Mouse (Mus musculus): ENCODE measurements around the gene Smurf2. TPM values are rescaled to one million over a fixed set of nuclear protein-coding genes. Genes with fewer than 3 reads are reported as not detected.
"Not testable (repeated sequence)": the region's sequence is repeated elsewhere in the genome, so short reads cannot be mapped to it uniquely, and the experiment has no call there.

The Smurf2 gene
- polyA plus RNA-seq, 1 experiment: 17.0 TPM

DNA sequence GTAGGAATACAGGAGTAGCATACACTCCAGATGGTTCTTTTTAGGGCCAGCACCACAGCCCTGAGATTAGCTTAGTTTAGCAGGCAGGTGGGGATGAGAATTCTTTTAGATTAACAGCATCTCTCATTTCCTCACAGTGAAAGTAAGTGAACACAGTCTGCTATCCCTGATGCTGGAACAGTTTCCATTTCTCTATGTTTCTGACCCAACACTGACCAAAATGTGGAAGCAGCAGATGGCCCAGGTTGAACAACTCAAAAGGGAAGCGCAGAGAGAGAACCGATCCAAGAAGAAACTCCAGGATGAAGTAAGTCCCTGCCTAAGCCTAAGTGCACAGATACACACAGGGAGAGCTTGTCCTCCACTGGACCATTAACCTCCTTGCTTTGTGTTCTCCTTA is 105.2 kb downstream of the Smurf2 start:
- no peak for DNase-seq (ENCODE audit: extremely low spot score in 1 of 2, low spot score in 1 of 2)

DNA sequence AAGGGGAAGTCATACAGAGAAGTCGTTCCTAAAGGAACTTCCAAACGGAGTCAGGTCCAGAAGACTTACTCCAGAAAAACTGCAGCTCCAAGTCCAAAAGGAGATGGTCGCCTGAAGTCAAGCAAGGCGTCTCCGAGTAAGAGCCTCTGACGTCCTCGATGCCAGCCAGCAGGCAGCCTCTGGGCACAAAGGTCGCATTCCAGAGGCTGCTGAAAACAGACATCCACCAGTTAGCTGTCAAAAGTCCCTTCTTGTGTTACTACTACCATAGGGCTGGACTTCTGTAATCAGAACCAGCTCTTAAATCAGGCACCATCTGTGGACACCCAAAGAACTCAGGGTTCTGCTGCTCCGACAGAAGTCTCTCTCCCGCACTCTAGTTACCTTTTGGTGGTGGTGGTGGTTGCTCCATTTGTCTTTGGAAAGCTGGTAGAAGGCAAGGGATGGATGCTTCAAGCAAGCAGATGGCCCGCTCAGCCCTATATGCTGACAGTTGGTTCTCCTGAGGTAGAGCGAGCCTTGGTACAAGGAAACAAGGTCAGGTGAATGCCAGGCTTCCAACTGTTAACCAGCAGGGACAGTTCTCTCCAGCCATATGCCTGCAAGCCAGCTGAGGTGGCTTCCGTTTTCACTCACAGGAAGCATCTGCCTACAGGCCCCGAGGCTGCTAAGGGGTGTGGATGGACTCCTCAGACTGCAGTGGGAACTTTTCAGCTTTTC is 105.8 kb downstream of the Smurf2 start:
- DNase-seq (ENCODE audit: extremely low spot score in 1 of 2, low spot score in 1 of 2): no peak

DNA sequence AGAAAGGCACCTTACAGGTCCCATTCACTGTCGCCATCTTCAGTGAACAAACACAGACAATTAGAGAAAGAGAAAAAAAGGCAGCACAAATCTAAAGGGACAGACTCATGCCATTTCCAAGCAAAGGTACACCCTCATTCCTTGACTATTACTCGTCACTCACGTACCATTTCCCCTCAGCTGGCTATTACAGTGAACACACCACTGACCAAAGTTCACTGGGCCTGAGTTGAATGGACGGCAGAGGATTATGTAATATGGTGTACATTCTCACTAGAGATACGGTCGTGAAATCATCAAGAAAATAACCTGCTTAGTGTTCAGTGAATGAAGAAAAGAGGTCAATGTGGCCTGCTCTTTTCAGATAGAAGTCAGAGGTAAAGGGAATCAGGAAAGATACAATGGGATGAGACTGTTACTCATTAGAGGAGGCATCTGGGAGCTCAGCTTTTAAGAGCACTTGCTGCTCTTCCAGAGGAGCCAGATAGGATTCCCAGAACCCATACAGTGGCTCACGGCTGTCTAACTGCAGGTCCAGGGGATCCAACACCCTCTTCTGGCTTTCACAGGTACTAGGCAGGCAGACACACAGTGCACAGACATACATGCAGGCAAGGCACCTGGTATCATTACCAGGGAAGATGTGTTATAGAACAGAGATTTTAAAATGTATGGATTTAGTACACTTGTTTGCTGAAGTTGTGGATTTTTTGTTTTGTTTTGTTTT is 107.9 kb downstream of the Smurf2 start:
- no peak for DNase-seq (ENCODE audit: extremely low spot score in 1 of 2, low spot score in 1 of 2)

DNA sequence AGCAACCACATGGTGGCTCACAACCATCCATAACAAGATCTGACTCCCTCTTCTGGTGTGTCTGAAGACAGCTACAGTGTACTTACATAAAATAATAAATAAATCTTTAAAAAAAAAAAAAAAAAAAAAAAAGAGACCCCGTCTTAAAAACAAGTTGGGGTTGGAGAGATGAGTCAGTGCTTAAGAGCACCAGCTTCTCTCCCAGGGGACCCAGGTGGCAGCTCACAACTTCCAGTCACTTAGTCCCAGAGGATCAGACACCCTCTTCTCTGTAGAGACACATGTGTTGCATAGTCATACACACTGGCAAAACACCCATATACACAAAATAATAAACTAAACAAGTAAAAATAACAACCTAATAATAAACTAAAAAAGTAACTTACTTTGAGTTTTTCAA is 113.1 kb downstream of the Smurf2 start:
- not testable (repeated sequence) for DNase-seq (ENCODE audit: extremely low spot score in 1 of 2, low spot score in 1 of 2)

DNA sequence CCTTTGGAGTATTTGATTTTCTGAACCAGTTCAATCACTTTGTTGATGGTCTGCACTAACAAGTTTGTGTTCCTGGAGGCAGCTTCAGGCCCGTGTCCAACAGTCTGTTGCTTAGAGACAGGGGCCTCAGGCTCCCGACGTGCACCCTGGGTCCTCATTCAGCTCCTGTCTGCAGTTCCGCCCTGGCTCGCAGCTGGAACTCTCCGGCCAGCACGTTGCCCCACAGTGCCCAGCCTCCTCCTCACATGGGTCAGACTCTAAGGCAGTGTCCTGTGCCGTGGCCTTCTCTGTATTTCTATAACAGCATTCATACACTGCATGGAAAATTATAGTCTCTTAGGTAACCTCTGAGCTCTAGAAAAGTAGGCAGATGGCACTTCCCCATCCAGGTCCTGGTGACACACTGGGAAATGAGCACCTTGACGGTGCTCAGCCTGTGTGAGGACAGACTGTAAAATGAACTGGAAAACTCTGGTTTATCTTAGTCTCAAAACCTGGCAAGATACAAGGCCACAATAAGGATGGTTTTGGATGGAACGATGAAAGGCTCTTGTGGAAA is 118.4 kb downstream of the Smurf2 start:
- no peak for DNase-seq (ENCODE audit: extremely low spot score in 1 of 2, low spot score in 1 of 2)

DNA sequence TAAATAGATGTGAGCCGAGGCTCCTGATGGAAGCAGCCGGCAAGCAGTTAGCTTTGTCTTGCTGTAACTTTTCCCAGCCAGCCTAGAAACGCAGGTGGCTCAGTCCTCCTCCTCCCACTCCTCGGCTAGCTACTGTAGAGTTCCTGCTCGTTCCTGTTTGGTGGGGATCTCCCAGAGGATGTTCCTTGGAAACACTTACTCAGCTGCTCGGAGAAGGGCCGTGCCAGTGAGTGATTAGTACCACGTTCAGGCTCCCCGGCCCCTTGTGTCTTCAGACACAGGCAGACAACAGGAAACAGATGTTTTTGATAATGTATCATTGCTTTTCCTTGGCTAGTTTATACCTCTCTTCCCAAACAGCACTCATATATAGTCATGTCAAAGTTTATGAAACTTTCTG is 124.8 kb downstream of the Smurf2 start:
- no peak for DNase-seq (ENCODE audit: extremely low spot score in 1 of 2, low spot score in 1 of 2)

DNA sequence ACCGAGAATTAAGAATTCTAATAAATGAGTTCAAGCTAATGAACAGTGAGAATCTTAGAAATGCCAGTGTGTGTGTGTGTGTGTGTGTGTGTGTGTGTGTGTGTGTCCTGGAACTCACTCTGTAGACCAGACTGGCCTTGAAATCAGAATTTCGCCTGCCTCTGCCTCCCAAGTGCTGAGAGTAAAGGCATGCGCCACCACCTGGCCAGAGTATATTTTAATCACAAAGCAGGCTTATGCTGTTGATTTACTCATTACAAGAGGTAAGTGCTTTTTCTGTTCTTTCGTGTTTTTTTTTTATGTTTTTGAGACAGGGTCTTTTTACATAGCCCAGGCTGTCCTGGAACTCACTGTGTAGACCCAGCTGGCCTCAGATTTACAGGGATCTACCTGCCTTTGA is 126.7 kb downstream of the Smurf2 start:
- DNase-seq (ENCODE audit: extremely low spot score in 1 of 2, low spot score in 1 of 2): no peak

DNA sequence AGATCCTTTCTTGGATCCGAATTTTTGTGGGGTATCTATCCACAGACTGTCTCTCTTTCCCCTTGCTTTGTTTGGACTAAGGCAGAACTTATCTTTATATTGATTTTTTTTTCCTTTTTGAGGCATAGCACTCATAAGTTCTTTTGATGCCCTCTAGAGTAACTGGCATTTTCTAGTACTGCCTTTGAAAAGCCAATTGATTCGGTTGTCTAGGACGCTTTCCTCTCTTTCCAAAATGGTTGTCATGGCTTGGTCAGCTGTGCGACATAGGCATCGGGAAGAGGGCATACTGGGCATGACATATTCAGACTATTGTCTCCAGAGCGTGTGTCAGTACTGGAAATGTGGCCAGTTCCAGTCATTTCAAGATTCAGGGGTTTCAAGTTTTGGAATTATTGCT is 130.9 kb downstream of the Smurf2 start:
- DNase-seq (ENCODE audit: extremely low spot score in 1 of 2, low spot score in 1 of 2): no peak

DNA sequence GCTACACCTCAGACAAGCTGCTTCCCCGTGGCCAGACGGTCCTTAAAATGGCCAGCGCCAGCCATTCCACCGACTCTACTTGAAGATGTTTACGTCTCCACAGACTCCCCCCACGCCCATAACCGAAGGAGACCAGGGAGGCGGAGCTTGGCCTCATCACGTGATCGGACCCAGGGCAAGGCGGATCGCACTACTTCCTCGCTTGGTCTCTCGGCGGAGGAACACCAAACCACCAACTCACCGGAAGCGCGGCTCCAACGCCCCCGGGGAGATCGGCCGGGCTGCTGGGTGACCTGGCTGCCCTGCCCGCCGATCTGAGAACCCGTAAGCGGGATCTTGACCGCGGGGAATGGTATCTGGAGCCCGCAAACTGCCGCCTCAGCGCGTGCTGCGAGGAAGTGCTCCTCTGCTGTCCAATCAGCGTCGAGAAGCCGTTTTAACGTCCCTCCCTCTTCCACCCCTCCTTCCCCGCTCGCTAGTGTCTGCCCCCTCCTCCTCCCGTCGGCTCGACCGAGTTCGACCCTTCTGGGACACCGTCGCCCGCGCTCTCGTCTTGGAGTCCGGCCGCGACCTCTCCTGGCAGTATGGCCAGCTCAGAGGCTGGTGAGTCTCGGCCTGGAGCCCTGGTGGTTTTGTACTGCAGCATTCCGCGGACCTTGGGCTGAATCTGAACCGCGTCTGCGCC is 131.6 kb downstream of the Smurf2 start, which contains the start of the genes Ddx5 and Cep95:
Gene Ddx5 (minus strand): TSS at position 411 of the 685 bp plus-strand sequence.
Gene Cep95 (plus strand): TSS at position 478 of the 685 bp plus-strand sequence.
- DNase-seq (ENCODE audit: extremely low spot score in 1 of 2, low spot score in 1 of 2): peak; percentile 95 to 97

DNA sequence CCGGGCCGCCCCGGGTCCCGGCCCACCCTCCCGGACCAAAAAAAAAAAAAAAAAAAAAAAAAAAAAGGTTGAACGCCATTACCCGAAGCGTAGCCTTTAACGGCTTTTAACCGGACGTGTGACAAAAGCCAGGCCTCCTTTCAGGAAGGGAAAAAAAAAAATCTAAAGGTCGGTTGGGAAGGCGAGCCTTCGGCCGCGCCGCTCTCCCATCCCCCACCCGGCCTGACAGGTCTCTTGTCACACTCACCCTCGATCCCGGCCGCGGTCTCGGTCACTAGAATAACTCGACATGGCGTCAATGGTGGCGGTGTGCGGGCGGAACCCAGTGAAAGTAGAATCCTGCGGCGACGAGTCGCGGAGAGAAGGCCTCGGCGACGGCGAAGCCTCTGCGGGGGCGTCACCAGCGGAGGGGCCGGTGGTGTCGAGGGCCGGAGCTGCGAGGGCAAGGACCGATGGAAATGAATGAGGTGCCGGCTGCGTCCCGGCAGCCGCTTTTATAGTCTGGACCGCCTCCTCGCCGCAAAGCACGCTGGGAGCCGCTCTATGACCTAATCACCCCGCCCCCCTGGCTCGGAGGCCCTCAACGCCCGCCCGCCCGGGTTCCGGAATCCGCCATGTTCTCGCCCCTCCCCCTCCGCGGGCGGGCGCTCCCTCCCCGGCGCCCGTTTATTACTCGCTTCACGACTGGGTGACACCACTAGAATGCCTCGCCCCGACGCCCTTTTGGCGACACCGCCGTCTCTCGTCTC is 132.3 kb downstream of the Smurf2 start:
- peak; percentile 94 to 99 for DNase-seq (ENCODE audit: extremely low spot score in 1 of 2, low spot score in 1 of 2)

DNA sequence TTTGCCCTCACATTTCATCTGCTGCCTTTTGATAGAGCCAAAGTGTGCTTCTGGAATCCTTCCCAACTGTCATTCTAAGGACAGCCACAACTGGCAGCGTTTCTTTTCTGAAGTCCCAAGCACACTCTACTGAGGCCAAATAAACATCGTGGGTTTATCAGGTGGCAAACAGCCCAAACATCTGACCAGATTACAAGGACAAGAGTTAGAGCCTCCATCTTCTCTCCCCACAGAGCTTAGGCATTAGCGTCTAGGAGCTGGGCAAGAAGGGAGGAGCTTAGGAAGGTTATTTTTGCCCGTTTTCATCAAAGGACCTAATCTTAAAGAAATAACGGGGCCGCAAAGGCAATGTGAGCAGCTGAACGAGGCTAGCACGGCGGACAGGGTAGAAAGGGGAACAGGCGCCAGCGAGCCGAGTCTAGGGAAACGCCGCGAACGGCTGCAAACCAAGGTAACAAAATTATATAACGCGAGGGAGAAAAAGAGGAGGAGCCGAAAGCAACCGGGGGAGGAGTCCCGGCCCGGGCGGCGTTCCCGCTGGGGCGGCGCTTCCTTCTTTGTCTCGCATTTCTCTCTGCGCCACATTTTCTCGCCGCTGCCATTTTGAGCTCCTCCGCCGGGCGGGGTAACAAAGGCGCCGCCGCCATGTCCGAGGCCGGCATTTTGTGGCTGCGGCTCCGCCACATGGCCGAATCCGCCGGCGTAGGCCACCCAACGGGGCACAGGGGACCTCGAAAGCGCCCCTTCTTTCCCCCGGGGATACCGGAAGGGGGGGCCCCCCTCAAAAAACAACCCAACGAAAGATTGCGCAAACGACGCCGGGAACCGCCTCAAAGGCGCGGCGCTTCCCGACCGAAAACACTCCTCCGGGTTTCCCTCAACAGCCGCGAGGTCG is 133.1 kb downstream of the Smurf2 start:
- DNase-seq (ENCODE audit: extremely low spot score in 1 of 2, low spot score in 1 of 2): peak; percentile 64 to 88

DNA sequence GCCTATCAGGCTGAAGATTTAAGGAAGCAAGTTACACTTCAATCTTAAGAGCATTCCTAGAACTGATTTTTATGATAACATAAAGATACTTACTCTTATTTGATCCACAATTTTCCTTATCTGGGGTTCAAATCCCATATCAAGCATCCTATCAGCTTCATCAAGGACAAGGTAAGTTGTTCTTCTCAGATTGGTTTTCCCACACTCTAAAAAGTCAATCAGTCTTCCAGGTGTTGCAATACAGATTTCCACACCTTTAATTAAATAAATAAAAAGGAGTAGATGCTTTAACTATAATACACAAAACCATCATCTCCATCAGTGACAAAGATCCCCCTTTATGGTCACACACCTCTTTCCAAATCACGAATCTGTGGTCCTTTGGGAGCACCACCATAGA is 135.5 kb downstream of the Smurf2 start:
- no peak for DNase-seq (ENCODE audit: extremely low spot score in 1 of 2, low spot score in 1 of 2)

DNA sequence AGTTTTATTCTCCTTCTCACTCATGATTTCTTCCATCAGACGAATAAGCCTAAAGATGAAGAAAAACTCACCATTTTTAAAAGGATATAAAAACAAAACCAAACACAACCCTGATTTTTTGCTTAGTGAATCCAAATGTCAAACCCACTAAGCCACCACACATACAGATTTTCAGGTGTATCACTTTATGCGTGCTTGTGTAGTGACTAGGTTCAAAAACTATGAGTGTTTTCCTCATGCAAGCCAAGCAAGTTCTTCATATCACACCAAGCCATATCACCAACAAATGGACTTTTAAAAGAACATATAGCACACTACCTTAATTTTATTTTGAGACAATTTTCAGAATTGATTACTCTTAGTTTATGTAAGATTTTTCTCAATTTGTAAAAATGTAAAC is 136.0 kb downstream of the Smurf2 start:
- DNase-seq (ENCODE audit: extremely low spot score in 1 of 2, low spot score in 1 of 2): no peak

DNA sequence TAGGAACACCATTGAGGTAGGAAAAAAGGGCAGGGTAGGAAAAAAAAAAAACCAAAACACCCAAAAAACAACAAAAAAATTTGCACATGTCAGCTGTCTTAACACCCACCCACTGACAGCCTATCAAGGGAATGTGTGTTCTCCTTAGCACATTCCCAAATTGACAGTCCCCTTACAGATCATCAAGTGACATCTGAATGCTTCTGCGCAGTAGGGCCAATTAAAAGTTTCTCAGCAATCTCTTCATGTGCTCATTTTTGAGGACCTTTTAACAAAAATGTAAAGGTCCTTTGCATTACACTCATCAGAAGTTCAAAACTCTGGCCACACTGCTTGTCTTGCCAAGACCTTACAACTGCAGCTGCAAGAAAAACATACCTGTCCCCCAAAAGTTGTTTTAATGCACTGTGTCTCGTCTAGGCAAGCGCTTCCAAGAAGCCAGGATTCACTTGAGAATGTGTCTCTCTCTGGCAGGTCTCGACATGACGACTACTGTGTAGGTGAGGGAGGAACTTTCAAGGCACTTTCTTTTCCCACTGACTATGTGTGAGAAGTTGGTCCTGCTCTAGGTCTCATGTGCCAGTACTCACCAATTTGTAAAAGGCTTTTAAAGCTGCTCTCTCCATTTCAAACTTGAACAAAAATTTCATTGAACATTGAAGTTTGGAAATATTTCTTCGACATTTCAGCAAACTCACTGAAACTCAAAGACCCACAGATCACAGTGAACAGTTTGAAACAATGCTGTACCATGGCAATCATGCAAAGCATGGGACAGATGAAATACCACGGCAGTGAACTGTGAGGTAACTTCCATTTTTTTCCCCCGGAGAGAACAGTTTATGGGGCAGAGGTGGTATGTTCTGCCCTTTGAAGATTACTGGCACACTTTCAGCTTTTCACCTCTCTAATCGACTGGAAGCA is 137.4 kb downstream of the Smurf2 start:
- DNase-seq (ENCODE audit: extremely low spot score in 1 of 2, low spot score in 1 of 2): no peak

DNA sequence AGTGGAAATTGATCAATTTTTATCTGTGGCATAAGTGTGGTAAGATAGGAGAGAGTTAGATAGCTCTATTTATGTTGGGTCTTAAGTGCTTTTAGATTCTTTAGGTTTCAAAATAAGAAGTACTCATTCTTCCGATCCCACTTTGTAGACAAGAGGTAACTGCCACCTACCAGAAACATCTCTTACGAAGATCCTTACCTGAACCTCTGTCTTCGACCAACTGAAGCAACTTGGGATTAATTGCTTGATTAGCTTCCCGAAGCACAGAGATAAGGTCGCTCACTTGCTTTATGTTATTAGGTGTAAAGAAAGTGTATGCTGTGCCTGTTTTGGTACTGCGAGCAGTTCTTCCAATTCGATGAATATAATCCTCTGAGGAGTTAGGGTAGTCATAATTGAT is 138.2 kb downstream of the Smurf2 start:
- DNase-seq (ENCODE audit: extremely low spot score in 1 of 2, low spot score in 1 of 2): not testable (repeated sequence)

DNA sequence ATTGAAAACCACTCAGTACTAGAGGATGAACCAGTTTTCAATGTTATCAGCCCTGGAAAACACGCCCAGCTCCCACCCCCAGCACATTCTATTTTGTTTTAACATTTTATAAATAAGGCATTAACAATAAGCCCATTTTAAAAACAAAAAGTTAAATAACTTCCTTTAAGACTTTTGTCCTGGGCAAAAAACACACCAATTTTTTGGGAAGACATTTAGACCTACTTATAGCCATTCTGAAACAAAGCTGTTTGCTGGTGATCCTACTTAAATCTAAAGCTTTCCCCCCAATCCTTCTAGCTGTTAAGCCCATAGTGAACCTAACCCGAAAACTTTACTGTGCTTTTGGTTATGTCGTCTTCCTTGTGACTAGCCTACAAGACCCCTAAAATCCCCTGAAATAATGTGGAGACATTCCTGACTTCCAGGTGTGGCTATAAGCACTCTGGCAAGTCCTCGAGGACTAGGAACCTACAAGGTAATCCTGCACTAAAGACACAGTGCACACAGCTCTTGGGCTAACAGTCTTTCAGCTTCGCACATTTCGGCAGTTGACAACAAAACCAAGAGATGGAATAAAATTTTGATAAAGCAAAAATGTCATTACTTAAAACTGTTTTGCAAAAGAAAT is 139.8 kb downstream of the Smurf2 start:
- no peak for DNase-seq (ENCODE audit: extremely low spot score in 1 of 2, low spot score in 1 of 2)

DNA sequence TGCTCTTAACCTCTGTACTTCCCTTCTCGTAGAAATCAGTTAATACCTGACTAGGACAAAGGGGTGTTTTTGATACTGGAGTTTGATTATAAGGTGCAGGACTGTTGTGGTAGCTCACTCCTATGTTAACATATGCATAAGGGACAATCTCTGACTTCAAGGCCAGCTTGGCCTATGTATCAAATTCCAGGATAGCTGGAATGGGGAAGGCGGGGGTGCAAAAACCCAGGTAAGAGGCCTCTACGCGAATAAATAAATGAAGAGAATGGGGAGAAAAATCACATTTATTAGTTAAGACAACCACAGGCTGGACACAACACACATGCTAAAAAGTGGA is 140.5 kb downstream of the Smurf2 start:
- no peak for DNase-seq (ENCODE audit: extremely low spot score in 1 of 2, low spot score in 1 of 2)
